Mouse (Mus musculus) stomach, postnatal 0 days (tissue): ENCODE results near the gene 2310061N02Rik.

Experiments used
- CTCF ChIP-seq: IDR thresholded peaks from 2 replicates; pipeline ENCODE4 v1.5.1; 2016; ENCODE audit warnings: antibody characterized with exemption, low read depth, mild to moderate bottlenecking, moderate library complexity
- EP300 ChIP-seq: optimal IDR thresholded peaks from 2 replicates; pipeline ENCODE3; 2016; ENCODE audit warnings: antibody characterized with exemption

DNA sequence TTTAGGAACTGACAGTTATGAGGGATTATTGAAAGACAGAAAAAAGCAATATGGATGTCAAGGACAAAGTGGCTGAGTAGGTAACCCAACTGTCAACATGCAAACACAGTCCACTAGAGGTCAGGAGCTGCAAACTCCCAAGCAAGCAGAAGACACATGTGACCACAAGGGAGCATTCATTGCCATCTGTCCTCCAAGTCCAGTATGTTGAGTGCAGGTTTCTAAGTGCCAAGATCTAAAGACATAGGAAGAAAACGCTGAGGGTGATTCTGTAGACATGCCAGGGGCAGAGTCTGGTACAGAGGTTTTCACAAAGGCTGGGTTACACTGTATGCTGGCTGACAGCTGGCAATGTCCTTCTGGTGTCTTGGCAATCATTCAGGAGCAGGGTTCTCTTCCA, 50.3 kb downstream of the 2310061N02Rik start:
- TF ChIP-seq CTCF: peak; percentile 70
- TF ChIP-seq EP300: no peak
